In genomic region chr9:57696380-57697285, GRCm38 (mm10) we compare ENCODE assay signal across 8 mouse cellular contexts. TPM values are rescaled to one million over a fixed set of nuclear protein-coding genes. Genes with fewer than 3 reads are reported as not detected.
DNase-seq lines count a peak whose midpoint lies in the region; ATAC-seq and TF ChIP-seq lines count a peak whose summit lies in the region.

No protein-coding gene starts in this region.

- peaks cover 5% of the 10 kb centered on the region; the same call in 1 of the 2 replicates for H3K4me1 ChIP-seq in embryonic facial prominence, embryonic 11.5 days (ENCODE audit: control insufficient read depth, insufficient read depth, low read length)
- H3K4me1 ChIP-seq in kidney, adult 2 months (ENCODE audit: control insufficient read depth, insufficient read depth, low read length) = peaks cover 5% of the 10 kb centered on the region; the same call in 1 of the 2 replicates
- H3K4me1 ChIP-seq in limb, embryonic 10.5 days = peaks cover 19% of the 10 kb centered on the region
- H3K4me1 ChIP-seq in midbrain, embryonic 12.5 days = peaks cover 14% of the 10 kb centered on the region

- WGBS in embryonic facial prominence, embryonic 11.5 days = 2% methylated on average over 42 of the region's 42 CpGs
- 6% methylated on average over 42 of the region's 42 CpGs for WGBS in kidney, adult 2 months
- under 1% methylated on average over 42 of the region's 42 CpGs for WGBS in limb, embryonic 10.5 days
- under 1% methylated on average over 42 of the region's 42 CpGs for WGBS in midbrain, embryonic 12.5 days

- DNase-seq in adrenal gland, adult 2 months = peak; percentile 35
- DNase-seq in adrenal gland, adult 8-10 months = no peak
- peak; percentile 37 for DNase-seq in embryonic facial prominence, embryonic 11.5 days (ENCODE audit: low spot score)
- peak; percentile 18 for DNase-seq in heart, adult 8-10 months (ENCODE audit: low spot score)
- DNase-seq in kidney, adult 2 months = peak; percentile 75
- peak; percentile 47 for DNase-seq in limb, embryonic 10.5 days (ENCODE audit: low spot score)
- peak; percentile 27 for DNase-seq in telencephalon, adult 2 months (ENCODE audit: low read depth, low spot score)

- TF ChIP-seq POLR2A in kidney, adult 2 months (IDR thresholded peaks at IDR 0.05; ENCODE audit: low read depth, low read length) = no peak

- H3K27ac ChIP-seq in embryonic facial prominence, embryonic 11.5 days (replicated peaks; ENCODE audit: low read depth, low read length) = no peak overlapping the region
- no peak overlapping the region for H3K27ac ChIP-seq in kidney, adult 2 months (ENCODE audit: insufficient read depth, low read depth, low read length)
- peak overlapping the region; percentile 50 for H3K27ac ChIP-seq in limb, embryonic 10.5 days
- no peak overlapping the region for H3K27ac ChIP-seq in midbrain, embryonic 12.5 days (replicated peaks)

- peak overlapping the region; percentile 32; the same call in 1 of the 2 replicates for H3K9ac ChIP-seq in embryonic facial prominence, embryonic 11.5 days (replicated peaks; ENCODE audit: low read length)
- H3K9ac ChIP-seq in midbrain, embryonic 12.5 days (replicated peaks) = peak overlapping the region; percentile 62

- ATAC-seq in embryonic facial prominence, embryonic 11.5 days (replicated peaks; ENCODE audit: insufficient number of reproducible peaks, low FRiP score, low TSS enrichment, low read depth) = 0 out of 2 replicates have a peak, but pooled peaks have one; percentile 53
- ATAC-seq in midbrain, embryonic 12.5 days (ENCODE audit: low FRiP score, low read depth) = no peak

- peaks cover 16% of the 10 kb centered on the region for H3K27me3 ChIP-seq in embryonic facial prominence, embryonic 11.5 days (ENCODE audit: control insufficient read depth, insufficient read depth, low read length)
- no peaks in the 10 kb centered on the region for H3K27me3 ChIP-seq in kidney, adult 2 months (replicated peaks; ENCODE audit: control insufficient read depth, insufficient read depth, low read length)
- peaks cover 64% of the 10 kb centered on the region for H3K27me3 ChIP-seq in limb, embryonic 10.5 days (ENCODE audit: low read depth, poor library complexity, severe bottlenecking)
- H3K27me3 ChIP-seq in midbrain, embryonic 12.5 days = peaks cover 44% of the 10 kb centered on the region

- H3K36me3 ChIP-seq in embryonic facial prominence, embryonic 11.5 days (replicated peaks; ENCODE audit: control insufficient read depth, insufficient read depth, low read depth, low read length) = no peaks in the 10 kb centered on the region
- no peaks in the 10 kb centered on the region for H3K36me3 ChIP-seq in kidney, adult 2 months (ENCODE audit: control insufficient read depth, insufficient read depth, low read length)
- no peaks in the 10 kb centered on the region for H3K36me3 ChIP-seq in limb, embryonic 10.5 days
- H3K36me3 ChIP-seq in midbrain, embryonic 12.5 days = no peaks in the 10 kb centered on the region

- peak overlapping the region; percentile 43 for H3K4me2 ChIP-seq in embryonic facial prominence, embryonic 11.5 days (ENCODE audit: low read depth, low read length)
- H3K4me2 ChIP-seq in midbrain, embryonic 12.5 days (replicated peaks) = peak overlapping the region; percentile 84

- H3K4me3 ChIP-seq in embryonic facial prominence, embryonic 11.5 days (ENCODE audit: low read depth, low read length) = peak overlapping the region; percentile 33
- H3K4me3 ChIP-seq in kidney, adult 2 months (ENCODE audit: insufficient read depth, low read depth, low read length) = peak overlapping the region; percentile 24
- peak overlapping the region; percentile 53 for H3K4me3 ChIP-seq in limb, embryonic 10.5 days
- H3K4me3 ChIP-seq in midbrain, embryonic 12.5 days = peak overlapping the region; percentile 46

- 0 out of 2 replicates have a peak, but pooled peaks have one; percentile 12 for TF ChIP-seq CTCF in kidney, adult 2 months (conservative IDR thresholded peaks at IDR 0.05; ENCODE audit: insufficient read depth, insufficient read length, low read depth, low read length)

- H3K9me3 ChIP-seq in embryonic facial prominence, embryonic 11.5 days (replicated peaks; ENCODE audit: control insufficient read depth, low read length) = no peaks in the 10 kb centered on the region
- H3K9me3 ChIP-seq in limb, embryonic 10.5 days (replicated peaks) = no peaks in the 10 kb centered on the region
- H3K9me3 ChIP-seq in midbrain, embryonic 12.5 days = no peaks in the 10 kb centered on the region

RNA-seq across cellular contexts. Expression of gene Cyp1a1, which starts 8.9 kb away (rescaled TPM):
- under 1 TPM; 0.28 to 0.61 TPM for total RNA-seq in adrenal gland, adult 2 months (2021)
- polyA plus RNA-seq in adrenal gland, adult 2 months (2012; rRNA removed) = 0.07 and 0.18 TPM in 2 replicates
- under 1 TPM in 2 of 4 experiments, not detected in 2; 0.11 to 0.49 TPM for total RNA-seq in adrenal gland, adult 8-10 months (2022)
- not detected in 2 replicates for polyA plus RNA-seq in embryonic facial prominence, embryonic 11.5 days (2014; fragmentation: Nextera tagmentation; extraction: Ambion mirVana)
- under 1 TPM in 2 of 4 experiments, not detected in 2; 0.14 to 0.69 TPM for total RNA-seq in heart, adult 8-10 months (2022)
- 0.97 and 1.0 TPM in 2 replicates for polyA plus RNA-seq in kidney, adult 2 months (2012; rRNA removed)
- polyA plus RNA-seq in limb, embryonic 10.5 days (2016; fragmentation: Nextera tagmentation; extraction: Ambion mirVana) = 0.11 TPM in 1 of 2 replicates, not detected in the other
- polyA plus RNA-seq in midbrain, embryonic 12.5 days (2016; fragmentation: Nextera tagmentation; extraction: Ambion mirVana) = not detected in 2 replicates

RNA-seq across cellular contexts. Expression of gene Edc3, which starts 11.7 kb away (rescaled TPM):
- 1 to 10 TPM; 7.6 to 7.8 TPM for total RNA-seq in adrenal gland, adult 2 months (2021)
- polyA plus RNA-seq in adrenal gland, adult 2 months (2012; rRNA removed) = 5.3 and 5.5 TPM in 2 replicates
- total RNA-seq in adrenal gland, adult 8-10 months (2022) = 10 to 100 TPM; 10.4 to 11.4 (median 10.8) TPM
- 28.1 and 29.1 TPM in 2 replicates for polyA plus RNA-seq in embryonic facial prominence, embryonic 11.5 days (2014; fragmentation: Nextera tagmentation; extraction: Ambion mirVana)
- 1 to 10 TPM; 3.6 to 5.3 (median 4.5) TPM for total RNA-seq in heart, adult 8-10 months (2022)
- polyA plus RNA-seq in kidney, adult 2 months (2012; rRNA removed) = 7.9 and 8.4 TPM in 2 replicates
- polyA plus RNA-seq in limb, embryonic 10.5 days (2016; fragmentation: Nextera tagmentation; extraction: Ambion mirVana) = 47.1 and 49.2 TPM in 2 replicates
- 40.9 and 41.1 TPM in 2 replicates for polyA plus RNA-seq in midbrain, embryonic 12.5 days (2016; fragmentation: Nextera tagmentation; extraction: Ambion mirVana)

RNA-seq across cellular contexts. Expression of gene Cyp1a2, which starts 13.1 kb away (rescaled TPM):
- total RNA-seq in adrenal gland, adult 2 months (2021) = 1 to 10 TPM in 1 of 2 experiments, not detected in 1; 1.6 TPM
- polyA plus RNA-seq in adrenal gland, adult 2 months (2012; rRNA removed) = 0.24 TPM in 1 of 2 replicates, not detected in the other
- under 1 TPM in 2 of 4 experiments, not detected in 2; 0.19 to 0.49 TPM for total RNA-seq in adrenal gland, adult 8-10 months (2022)
- not detected in 2 replicates for polyA plus RNA-seq in embryonic facial prominence, embryonic 11.5 days (2014; fragmentation: Nextera tagmentation; extraction: Ambion mirVana)
- not detected for total RNA-seq in heart, adult 8-10 months (2022)
- polyA plus RNA-seq in kidney, adult 2 months (2012; rRNA removed) = 0.07 TPM in 1 of 2 replicates, not detected in the other
- not detected in 2 replicates for polyA plus RNA-seq in limb, embryonic 10.5 days (2016; fragmentation: Nextera tagmentation; extraction: Ambion mirVana)
- not detected in 2 replicates for polyA plus RNA-seq in midbrain, embryonic 12.5 days (2016; fragmentation: Nextera tagmentation; extraction: Ambion mirVana)

RNA-seq across cellular contexts. Expression of gene Csk, which starts 43.2 kb away (rescaled TPM):
- total RNA-seq in adrenal gland, adult 2 months (2021) = 10 to 100 TPM; 61.1 to 95.5 TPM
- 75.0 and 80.2 TPM in 2 replicates for polyA plus RNA-seq in adrenal gland, adult 2 months (2012; rRNA removed)
- total RNA-seq in adrenal gland, adult 8-10 months (2022) = 100 to 1,000 TPM in 1 of 4 experiments, 10 to 100 TPM in 3; 78.2 to 121 (median 82.4) TPM
- polyA plus RNA-seq in embryonic facial prominence, embryonic 11.5 days (2014; fragmentation: Nextera tagmentation; extraction: Ambion mirVana) = 30.7 and 31.4 TPM in 2 replicates
- total RNA-seq in heart, adult 8-10 months (2022) = 10 to 100 TPM; 18.9 to 32.0 (median 27.7) TPM
- 30.9 and 42.4 TPM in 2 replicates for polyA plus RNA-seq in kidney, adult 2 months (2012; rRNA removed)
- 33.2 and 40.1 TPM in 2 replicates for polyA plus RNA-seq in limb, embryonic 10.5 days (2016; fragmentation: Nextera tagmentation; extraction: Ambion mirVana)
- polyA plus RNA-seq in midbrain, embryonic 12.5 days (2016; fragmentation: Nextera tagmentation; extraction: Ambion mirVana) = 35.3 and 40.0 TPM in 2 replicates
